Mouse (Mus musculus) lung, postnatal 0 days (tissue): ENCODE measurements around the gene Higd1a. TPM values are rescaled to one million over a fixed set of nuclear protein-coding genes. Genes with fewer than 3 reads are reported as not detected.

Experiments used
- ATAC-seq: fragments of 200-750 bp; cut with Nextera tagmentation; 2 replicates; pipeline ENCODE4 v1.8.0; 2017; ENCODE audit warnings: moderate library complexity
- DNase-seq: peaks from one replicate; pipeline ENCODE4 v3.0.0-alpha.2; 2016; ENCODE audit warnings: low spot score
- H3K27ac ChIP-seq: fragments of 300-500 bp; sonication (generic); 2 replicates; pipeline ENCODE4 v1.5.1; 2014; ENCODE audit warnings: antibody characterized with exemption, mild to moderate bottlenecking, low read length, mixed read lengths
- H3K27me3 ChIP-seq: fragments of 300-500 bp; sonication (generic); replicated peaks from 2 replicates; pipeline ENCODE4 v1.6.1; 2014; ENCODE audit warnings: low read length, mixed read lengths; ENCODE audit not compliant: insufficient read depth
- H3K36me3 ChIP-seq: fragments of 300-500 bp; sonication (generic); 2 replicates; pipeline ENCODE4 v1.6.1; 2014; ENCODE audit warnings: low read length, mixed read lengths; ENCODE audit not compliant: insufficient read depth
- H3K4me1 ChIP-seq: fragments of 300-500 bp; sonication (generic); 2 replicates; pipeline ENCODE4 v1.6.1; 2014; ENCODE audit warnings: antibody characterized with exemption, low read depth, low read length, mixed read lengths; ENCODE audit not compliant: insufficient read depth
- H3K4me2 ChIP-seq: fragments of 300-500 bp; sonication (generic); replicated peaks from 2 replicates; pipeline ENCODE4 v1.6.1; 2014; ENCODE audit warnings: low read depth, mild to moderate bottlenecking, low read length, moderate library complexity, mixed read lengths
- H3K4me3 ChIP-seq: fragments of 300-500 bp; sonication (generic); 2 replicates; pipeline ENCODE4 v1.5.1; 2014; ENCODE audit warnings: low read depth, low read length
- H3K9ac ChIP-seq: fragments of 300-500 bp; sonication (generic); replicated peaks from 2 replicates; pipeline ENCODE4 v1.6.1; 2014; ENCODE audit warnings: low read depth, mild to moderate bottlenecking
- H3K9me3 ChIP-seq: fragments of 300-500 bp; sonication (generic); 2 replicates; pipeline ENCODE4 v1.6.1; 2016; ENCODE audit warnings: low read length, mixed read lengths
- CTCF ChIP-seq: IDR thresholded peaks from 2 replicates; pipeline ENCODE4 v1.5.1; 2016; ENCODE audit warnings: antibody characterized with exemption, mild to moderate bottlenecking
- EP300 ChIP-seq: IDR thresholded peaks from 2 replicates; pipeline ENCODE4 v1.6.1; 2016; ENCODE audit warnings: antibody characterized with exemption, mild to moderate bottlenecking, control low read depth
- WGBS: fragments of 180-500 bp; shearing (Covaris S2); extraction: QIAGEN DNeasy Blood & Tissue Kit; methylation state at CpG from one replicate; pipeline ENCODE4 v1.1.7; 2014; 5-methylcytosine and 5-hydroxymethylcytosine counted together
- polyA plus RNA-seq: library from polyadenylated mRNA; unstranded; fragments of >200 nt; fragmentation: Nextera tagmentation; extraction: Ambion mirVana; gene quantifications from 2 replicates; pipeline ENCODE4 v1.2.1, GENCODE M21; 2015

Higd1a gene
- polyA plus RNA-seq, 1 experiment from 2014 or later, result 206 TPM

DNA sequence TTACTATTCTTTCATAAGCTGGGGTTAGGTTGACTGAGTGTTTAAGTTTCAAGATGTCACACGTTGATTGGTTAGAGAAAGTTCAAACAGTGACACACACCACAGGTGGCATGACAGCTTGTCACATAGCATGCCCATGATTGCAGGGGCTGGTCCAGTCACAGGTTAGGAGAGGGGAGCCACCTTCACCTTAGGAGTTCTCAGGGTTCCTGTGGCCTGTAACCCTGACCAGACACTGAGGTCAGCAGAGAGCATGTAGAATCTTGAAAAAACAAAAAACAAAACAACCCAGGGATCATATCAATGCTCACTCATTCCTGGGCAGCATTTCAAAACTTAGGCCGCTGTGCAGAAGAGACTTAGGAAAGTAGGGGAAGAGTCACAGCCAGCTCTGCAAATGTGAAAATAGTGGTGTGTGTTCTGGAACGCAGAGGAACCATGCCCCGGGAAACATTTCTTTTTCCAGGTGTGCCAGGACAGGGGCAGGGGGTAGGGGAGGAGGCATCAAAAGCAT is 31.8 kb upstream of the Higd1a start:
- no peaks in the 10 kb centered on the region for H3K36me3 ChIP-seq
- WGBS, result 35% methylated on average over 4 of the region's 4 CpGs
- peak; percentile 23 for ATAC-seq
- H3K27ac ChIP-seq, result peak overlapping the region; percentile 62; the same call in 1 of the 2 replicates
- H3K9me3 ChIP-seq, result no peaks in the 10 kb centered on the region
- DNase-seq, result peak; percentile 72
- no peak overlapping the region for H3K4me3 ChIP-seq
- peak overlapping the region; percentile 32; the same call in 1 of the 2 replicates for H3K4me2 ChIP-seq
- H3K4me1 ChIP-seq, result peaks cover 8% of the 10 kb centered on the region; the same call in 1 of the 2 replicates
- no peak overlapping the region for H3K9ac ChIP-seq
- TF ChIP-seq EP300, result no peak
- TF ChIP-seq CTCF, result no peak
- no peaks in the 10 kb centered on the region for H3K27me3 ChIP-seq

GRCm38 (mm10) chr9:121882015-121882457 is 23.9 kb upstream of the Higd1a start:
- WGBS, result 23% methylated on average over 7 of the region's 7 CpGs
- no peak overlapping the region for H3K4me3 ChIP-seq
- no peak for TF ChIP-seq CTCF
- peak; percentile 95 for TF ChIP-seq EP300
- DNase-seq, result peak; percentile 79
- no peaks in the 10 kb centered on the region for H3K36me3 ChIP-seq
- H3K4me1 ChIP-seq, result no peaks in the 10 kb centered on the region
- no peaks in the 10 kb centered on the region for H3K9me3 ChIP-seq
- H3K27ac ChIP-seq, result peak overlapping the region; percentile 70; the same call in 1 of the 2 replicates
- no peak overlapping the region for H3K4me2 ChIP-seq
- H3K27me3 ChIP-seq, result no peaks in the 10 kb centered on the region
- peak; percentile 91 for ATAC-seq
- no peak overlapping the region for H3K9ac ChIP-seq

DNA sequence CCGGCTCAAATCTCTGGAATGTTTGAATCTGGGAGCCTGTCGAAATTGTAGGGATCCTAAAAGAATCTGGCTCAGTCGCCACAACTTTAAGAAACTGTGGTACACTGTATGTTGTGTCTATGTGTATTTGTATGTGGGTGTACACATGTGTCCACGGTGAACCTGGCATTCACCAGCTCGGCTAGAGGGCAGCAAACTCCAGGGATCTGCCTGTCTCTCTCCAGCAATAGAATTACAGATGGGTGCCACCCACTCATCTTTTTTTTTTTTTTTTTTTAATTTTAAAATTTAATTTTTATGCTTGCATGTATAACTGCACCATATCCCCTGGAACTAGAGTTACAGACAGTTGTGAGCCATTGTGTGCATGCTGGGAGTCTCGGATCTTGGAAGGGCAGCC is 23.1 kb upstream of the Higd1a start:
- Histone ChIP-seq H3K27ac (peak overlapping the region; percentile 70), H3K9me3 (no peaks in the 10 kb centered on the region), H3K36me3 (no peaks in the 10 kb centered on the region), H3K4me1 (no peaks in the 10 kb centered on the region), H3K9ac (no peak overlapping the region), H3K27me3 (no peaks in the 10 kb centered on the region), H3K4me3 (no peak overlapping the region), H3K4me2 (no peak overlapping the region)
- TF ChIP-seq CTCF (peak; percentile 41), EP300 (no peak)
- ATAC-seq (peak; percentile 24; the same call in 1 of the 2 replicates), DNase-seq (no peak)
- WGBS, result 41% methylated on average over 6 of the region's 6 CpGs

GRCm38 (mm10) chr9:121880840-121881239 is 22.7 kb upstream of the Higd1a start:
- Histone ChIP-seq H3K4me3 (no peak overlapping the region), H3K4me1 (no peaks in the 10 kb centered on the region), H3K9ac (no peak overlapping the region), H3K36me3 (no peaks in the 10 kb centered on the region), H3K4me2 (no peak overlapping the region), H3K9me3 (no peaks in the 10 kb centered on the region), H3K27ac (peak overlapping the region; percentile 70; the same call in 1 of the 2 replicates), H3K27me3 (no peaks in the 10 kb centered on the region)
- WGBS, result 17% methylated on average over 14 of the region's 14 CpGs
- DNase-seq, result peak; percentile 91
- TF ChIP-seq CTCF (peak; percentile 82), EP300 (no peak)
- ATAC-seq, result peak; percentile 44

- 9% methylated on average over 3 of the region's 3 CpGs for WGBS
- ATAC-seq, result 0 out of 2 replicates have a peak, but pooled peaks have one; percentile 13
- no peak overlapping the region for H3K4me2 ChIP-seq
- no peak overlapping the region for H3K9ac ChIP-seq
- no peaks in the 10 kb centered on the region for H3K36me3 ChIP-seq
- no peak overlapping the region for H3K4me3 ChIP-seq
- no peaks in the 10 kb centered on the region for H3K9me3 ChIP-seq
- H3K27me3 ChIP-seq, result no peaks in the 10 kb centered on the region
- DNase-seq, result peak; percentile 86
- TF ChIP-seq EP300 (no peak), CTCF (peak; percentile 93)
- H3K27ac ChIP-seq, result 0 out of 2 replicates have a peak overlapping the region, but pooled peaks have one; percentile 14
- no peaks in the 10 kb centered on the region for H3K4me1 ChIP-seq
Observed at GRCm38 (mm10) chr9:121877052-121877740, 19.0 kb upstream of the Higd1a start.

DNA sequence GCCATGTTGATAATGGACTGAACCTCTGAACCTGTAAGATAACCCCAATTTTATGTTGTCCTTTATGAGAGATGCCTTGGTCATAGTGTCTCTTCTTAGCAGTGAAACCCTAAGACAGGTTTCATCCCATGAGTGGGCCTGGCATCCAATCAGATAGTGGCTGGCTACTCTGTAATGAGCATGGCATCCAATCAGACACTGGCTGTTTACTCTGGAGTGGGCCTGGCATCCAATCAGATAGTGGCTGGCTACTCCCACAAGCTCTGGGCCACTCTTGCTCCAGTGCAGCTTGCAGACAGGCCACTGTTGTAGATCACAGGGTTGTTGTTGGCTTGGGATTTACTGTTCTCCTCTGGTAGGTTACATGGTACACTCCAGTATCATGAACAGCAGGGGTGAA is 15.4 kb upstream of the Higd1a start:
- no peak for ATAC-seq

More for the DNA sequence above, 15.4 kb upstream of the Higd1a start:
- H3K36me3 ChIP-seq, result no peaks in the 10 kb centered on the region
- no peaks in the 10 kb centered on the region; the same call in 1 of the 2 replicates for H3K4me1 ChIP-seq
- no peak overlapping the region for H3K4me3 ChIP-seq
- no peak for DNase-seq
- H3K27me3 ChIP-seq, result no peaks in the 10 kb centered on the region
- no peaks in the 10 kb centered on the region for H3K9me3 ChIP-seq
- no peak for TF ChIP-seq EP300
- no peak for TF ChIP-seq CTCF
- H3K27ac ChIP-seq, result no peak overlapping the region
- H3K9ac ChIP-seq, result no peak overlapping the region
- H3K4me2 ChIP-seq, result no peak overlapping the region
